Mouse (Mus musculus): ENCODE results near the gene Myh7b. TPM values are rescaled to one million over a fixed set of nuclear protein-coding genes. Genes with fewer than 3 reads are reported as not detected.

Gene Myh7b
- polyA plus RNA-seq, 1 experiment from 2014 or later, result 0.66 TPM

DNA sequence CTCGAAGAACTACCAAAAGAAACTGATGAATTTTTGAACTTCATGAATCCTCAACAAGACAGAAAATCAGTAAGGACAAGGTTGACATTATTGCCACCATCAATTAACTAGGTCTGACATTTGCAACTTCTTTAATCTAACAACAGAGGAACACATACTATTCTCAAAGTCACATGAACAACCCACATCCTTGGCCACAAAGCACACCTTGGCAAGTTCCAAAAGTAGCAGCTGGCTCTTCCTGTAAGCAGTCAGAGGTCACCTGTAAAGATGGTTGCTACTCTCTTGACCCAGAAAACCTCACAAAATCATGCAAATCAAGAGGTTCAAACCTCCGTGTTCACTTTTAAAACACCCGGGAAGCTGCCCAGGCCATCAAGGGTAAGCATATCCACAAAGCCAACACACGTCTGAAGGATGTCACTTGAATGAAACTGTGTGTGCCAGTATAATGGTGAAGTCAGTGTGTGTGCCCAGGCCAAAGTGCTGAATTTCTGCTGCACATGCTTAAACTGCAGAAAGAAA lies 68.6 kb downstream of the Myh7b start:
- WGBS, result 92% methylated on average over 4 of the region's 4 CpGs
- no peaks in the 10 kb centered on the region for H3K36me3 ChIP-seq (replicated peaks)
- no peak overlapping the region for H3K9ac ChIP-seq
- no peaks in the 10 kb centered on the region for H3K9me3 ChIP-seq
- H3K4me3 ChIP-seq (replicated peaks), result no peak overlapping the region
- H3K27ac ChIP-seq, result no peak overlapping the region
- no peaks in the 10 kb centered on the region for H3K27me3 ChIP-seq
- no peak for ATAC-seq (ENCODE audit: low FRiP score)
- H3K4me1 ChIP-seq, result peaks cover 4% of the 10 kb centered on the region
- H3K4me2 ChIP-seq, result no peak overlapping the region

DNA sequence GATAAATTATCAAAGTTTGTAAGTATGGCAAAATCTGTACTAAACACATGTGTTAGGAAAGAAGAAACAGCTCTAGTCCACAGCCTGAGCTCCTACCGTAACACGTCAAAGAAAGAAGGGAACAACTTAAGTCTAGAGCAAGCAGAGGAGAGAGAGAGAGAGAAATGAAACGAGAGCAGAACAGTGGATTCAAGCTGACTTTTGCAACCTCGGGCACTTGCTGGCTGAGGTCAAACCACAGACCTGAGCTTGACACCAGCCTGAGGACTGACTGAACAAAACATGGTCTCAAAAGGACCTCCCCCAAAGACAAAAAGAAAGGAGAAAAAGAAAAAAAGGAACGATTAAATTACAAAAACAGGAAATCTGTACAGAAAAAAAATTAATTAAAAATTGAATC lies 69.6 kb downstream of the Myh7b start:
- no peaks in the 10 kb centered on the region for H3K9me3 ChIP-seq
- H3K4me3 ChIP-seq (replicated peaks), result no peak overlapping the region
- peaks cover 2% of the 10 kb centered on the region; the same call in 1 of the 2 replicates for H3K4me1 ChIP-seq
- 80% methylated on average over 5 of the region's 5 CpGs for WGBS
- H3K4me2 ChIP-seq, result no peak overlapping the region
- no peak for ATAC-seq (ENCODE audit: low FRiP score)
- no peak overlapping the region for H3K27ac ChIP-seq
- H3K36me3 ChIP-seq (replicated peaks), result 0 out of 2 replicates have a peak, but pooled peaks cover 2% of the 10 kb centered on the region
- no peak overlapping the region for H3K9ac ChIP-seq
- no peaks in the 10 kb centered on the region for H3K27me3 ChIP-seq

DNA sequence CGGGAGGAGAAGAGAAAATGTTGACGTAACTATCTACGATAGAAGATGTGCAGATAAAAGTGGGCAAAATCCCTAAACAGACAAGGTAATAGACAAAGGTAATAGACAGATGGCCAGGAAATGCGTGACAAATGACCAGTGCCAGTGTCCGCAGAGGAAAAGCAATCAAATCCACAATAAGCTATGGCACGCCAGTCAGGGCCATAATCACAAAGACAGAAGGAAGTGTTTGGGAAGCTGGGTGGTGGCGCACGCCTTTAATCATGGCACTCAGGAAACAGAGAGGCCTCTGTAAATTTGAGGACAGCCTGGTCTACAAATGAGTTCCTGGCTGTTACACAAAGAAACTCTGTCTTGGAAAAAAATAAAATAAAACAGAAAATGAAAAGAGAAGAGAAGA lies 70.2 kb downstream of the Myh7b start:
- no peak for ATAC-seq (ENCODE audit: low FRiP score)
- no peaks in the 10 kb centered on the region for H3K9me3 ChIP-seq
- no peak overlapping the region for H3K27ac ChIP-seq
- H3K4me2 ChIP-seq, result no peak overlapping the region
- 89% methylated on average over 8 of the region's 8 CpGs for WGBS
- no peaks in the 10 kb centered on the region for H3K27me3 ChIP-seq
- no peak overlapping the region for H3K9ac ChIP-seq
- 0 out of 2 replicates have a peak, but pooled peaks cover 5% of the 10 kb centered on the region for H3K36me3 ChIP-seq (replicated peaks)
- H3K4me1 ChIP-seq, result peaks cover 2% of the 10 kb centered on the region; the same call in 1 of the 2 replicates
- no peak overlapping the region for H3K4me3 ChIP-seq (replicated peaks)

DNA sequence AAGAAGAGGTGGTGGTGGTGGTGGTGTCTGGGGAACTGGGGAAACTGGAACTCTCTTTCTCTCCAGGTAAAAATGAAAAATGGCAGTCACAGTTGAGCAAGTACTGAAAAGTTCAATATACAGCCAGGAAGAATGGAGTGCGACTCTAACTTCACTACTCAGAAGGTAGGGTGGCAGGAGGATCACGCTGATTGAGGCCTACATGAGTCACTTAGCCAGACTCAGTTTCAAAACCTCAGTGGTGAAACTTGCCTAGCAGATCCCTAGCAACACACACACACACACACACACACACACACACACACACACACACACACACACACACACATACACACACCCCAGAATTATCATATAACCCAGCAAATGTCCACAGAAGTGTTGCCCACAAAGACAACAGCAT lies 70.9 kb downstream of the Myh7b start:
- Histone ChIP-seq H3K4me1 (peaks cover 2% of the 10 kb centered on the region; the same call in 1 of the 2 replicates), H3K27ac (no peak overlapping the region), H3K4me3 (replicated peaks) (no peak overlapping the region), H3K27me3 (no peaks in the 10 kb centered on the region), H3K9me3 (no peaks in the 10 kb centered on the region), H3K4me2 (no peak overlapping the region), H3K9ac (no peak overlapping the region), H3K36me3 (replicated peaks) (0 out of 2 replicates have a peak, but pooled peaks cover 5% of the 10 kb centered on the region)
- ATAC-seq (ENCODE audit: low FRiP score), result no peak
- WGBS, result 89% methylated on average over 2 of the region's 2 CpGs

DNA sequence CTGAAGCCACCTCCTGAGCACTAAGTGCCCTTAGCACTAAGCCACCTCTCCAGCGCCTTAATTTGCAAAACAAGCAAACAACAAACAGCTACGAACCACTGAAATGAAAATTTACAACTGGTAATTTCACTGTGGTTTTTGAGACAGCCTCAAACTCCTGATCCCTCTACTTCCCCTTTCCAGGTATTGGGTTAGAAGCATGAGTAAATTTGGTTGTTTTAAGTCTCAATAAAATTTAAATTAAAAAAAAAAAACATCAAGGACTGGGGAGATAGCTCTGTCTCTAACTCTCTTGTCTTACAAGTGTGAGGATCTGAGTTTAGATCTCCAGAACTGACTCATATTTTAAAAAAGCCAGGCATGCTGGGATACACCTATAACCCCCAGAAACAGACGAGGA lies 72.1 kb downstream of the Myh7b start:
- no peak overlapping the region for H3K4me3 ChIP-seq (replicated peaks)
- no peaks in the 10 kb centered on the region for H3K27me3 ChIP-seq
- 78% methylated on average over 3 of the region's 3 CpGs for WGBS
- peaks cover 13% of the 10 kb centered on the region for H3K36me3 ChIP-seq (replicated peaks)
- no peaks in the 10 kb centered on the region for H3K9me3 ChIP-seq
- no peak for ATAC-seq (ENCODE audit: low FRiP score)
- H3K4me1 ChIP-seq, result peaks cover 2% of the 10 kb centered on the region; the same call in 1 of the 2 replicates
- H3K4me2 ChIP-seq, result no peak overlapping the region
- no peak overlapping the region for H3K27ac ChIP-seq
- H3K9ac ChIP-seq, result no peak overlapping the region

DNA sequence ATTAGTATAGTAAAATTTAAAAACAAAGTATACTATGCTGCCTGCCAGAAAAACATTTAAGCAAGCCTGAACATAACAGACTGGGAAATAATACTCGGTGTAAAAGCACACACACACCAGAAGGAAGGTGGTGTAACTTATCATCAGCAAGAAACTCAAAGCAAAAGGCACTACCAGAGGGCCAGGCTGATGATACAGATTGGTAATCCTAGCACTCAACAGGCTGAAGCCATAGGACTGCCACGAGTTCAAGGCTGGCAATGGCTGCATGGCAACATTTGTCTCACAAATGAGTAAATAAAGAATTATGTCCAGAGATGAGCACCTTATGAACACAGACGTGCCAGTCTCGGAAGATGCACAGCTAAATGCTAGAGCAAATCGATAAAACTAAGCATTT lies 72.8 kb downstream of the Myh7b start:
- Histone ChIP-seq H3K4me3 (replicated peaks) (no peak overlapping the region), H3K36me3 (replicated peaks) (peaks cover 13% of the 10 kb centered on the region), H3K4me1 (peaks cover 2% of the 10 kb centered on the region; the same call in 1 of the 2 replicates), H3K27me3 (no peaks in the 10 kb centered on the region), H3K4me2 (no peak overlapping the region), H3K9me3 (no peaks in the 10 kb centered on the region), H3K9ac (no peak overlapping the region), H3K27ac (no peak overlapping the region)
- ATAC-seq (ENCODE audit: low FRiP score), result no peak
- WGBS, result 95% methylated on average over 5 of the region's 5 CpGs

MicroRNA genes within 50 kb of the gene (microRNA counts, 519-probe panel; counts per million panel counts)
- not detected for microRNA mmu-miR-499

Small RNA genes within 50 kb of the gene (microRNA-seq; reads per million reads assigned to microRNA genes)
- 4.6 reads per million, percentile 16 among the genes with 10 or more reads in this experiment for gene Mir499

Other genes starting within 250 kb of the Myh7b start
- gene Trp53inp2, start 230.2 kb upstream of the Myh7b start, polyA plus RNA-seq (2016; fragmentation: Nextera tagmentation; extraction: Ambion mirVana), result 79.5 and 95.0 TPM in 2 replicates
- 37.8 and 38.3 TPM in 2 replicates for gene Ncoa6, start 137.3 kb upstream of the Myh7b start, polyA plus RNA-seq (2016; fragmentation: Nextera tagmentation; extraction: Ambion mirVana)
- 22.5 and 22.9 TPM in 2 replicates for gene Acss2, start 93.3 kb upstream of the Myh7b start, polyA plus RNA-seq (2016; fragmentation: Nextera tagmentation; extraction: Ambion mirVana)
- gene Ggt7, start 93.0 kb upstream of the Myh7b start, polyA plus RNA-seq (2016; fragmentation: Nextera tagmentation; extraction: Ambion mirVana), result 27.5 and 32.1 TPM in 2 replicates
- 16.6 and 20.0 TPM in 2 replicates for gene Gss, start 18.4 kb upstream of the Myh7b start, polyA plus RNA-seq (2016; fragmentation: Nextera tagmentation; extraction: Ambion mirVana)
- gene Trpc4ap, start 81.2 kb downstream of the Myh7b start, polyA plus RNA-seq (2016; fragmentation: Nextera tagmentation; extraction: Ambion mirVana), result 159 and 167 TPM in 2 replicates
- gene Edem2, start 118.3 kb downstream of the Myh7b start, polyA plus RNA-seq (2016; fragmentation: Nextera tagmentation; extraction: Ambion mirVana), result 32.6 and 33.0 TPM in 2 replicates
- not detected in 2 replicates for gene Gm17581, start 124.7 kb downstream of the Myh7b start, polyA plus RNA-seq (2016; fragmentation: Nextera tagmentation; extraction: Ambion mirVana)
- gene Procr, start 139.9 kb downstream of the Myh7b start, polyA plus RNA-seq (2016; fragmentation: Nextera tagmentation; extraction: Ambion mirVana), result 1.4 and 2.6 TPM in 2 replicates
- gene Mmp24, start 164.1 kb downstream of the Myh7b start, polyA plus RNA-seq (2016; fragmentation: Nextera tagmentation; extraction: Ambion mirVana), result 3.4 and 4.4 TPM in 2 replicates
- gene BC029722, start 208.2 kb downstream of the Myh7b start, polyA plus RNA-seq (2016; fragmentation: Nextera tagmentation; extraction: Ambion mirVana), result 12.0 and 13.4 TPM in 2 replicates
- gene Eif6, start 215.7 kb downstream of the Myh7b start, polyA plus RNA-seq (2016; fragmentation: Nextera tagmentation; extraction: Ambion mirVana), result 159 and 160 TPM in 2 replicates
- gene Fam83c, start 223.6 kb downstream of the Myh7b start, polyA plus RNA-seq (2016; fragmentation: Nextera tagmentation; extraction: Ambion mirVana), result 0.50 and 0.68 TPM in 2 replicates